Mouse (Mus musculus): ENCODE results near the gene Cyba. TPM values are rescaled to one million over a fixed set of nuclear protein-coding genes. Genes with fewer than 3 reads are reported as not detected.

Cyba gene
- polyA plus RNA-seq, 1 experiment from 2014 or later = 46.0 TPM

DNA sequence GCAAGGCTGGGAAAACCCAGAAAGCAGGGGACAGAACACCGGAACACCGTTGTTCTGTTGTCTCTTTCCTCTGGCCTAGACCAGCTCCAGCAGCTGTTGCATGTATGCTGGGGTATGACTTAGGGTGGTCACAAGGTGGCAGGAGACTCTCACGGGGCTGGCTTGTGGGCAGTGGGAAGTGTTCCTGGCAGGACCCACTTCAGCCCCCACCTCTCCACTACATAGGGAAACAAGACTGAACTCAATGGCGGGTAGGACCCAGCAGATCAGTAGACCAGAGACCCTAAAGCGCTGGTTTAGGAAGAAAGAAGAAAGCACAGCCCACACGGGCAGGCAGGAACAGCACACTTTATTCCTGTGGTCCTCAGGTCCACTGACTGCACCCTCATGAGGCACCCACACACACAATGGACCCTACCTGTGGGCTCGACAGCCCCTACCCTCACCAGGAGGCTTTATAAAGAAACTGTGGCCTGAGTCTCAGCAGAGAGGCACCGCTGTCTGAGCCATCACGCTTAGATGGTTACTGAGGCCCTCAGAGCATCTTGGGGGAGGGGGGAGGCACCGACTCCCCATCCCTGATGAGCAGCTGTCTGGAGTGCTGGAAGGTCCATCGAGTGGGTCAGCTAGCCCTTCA, 657 bp upstream of the Cyba start:
- Histone ChIP-seq H3K4me2 (peak overlapping the region; percentile 59), H3K4me3 (replicated peaks) (no peak overlapping the region)

GRCm38 (mm10) chr8:122431694-122432442, 862 bp downstream of the Cyba start:
- Histone ChIP-seq H3K9ac (replicated peaks) (peak overlapping the region; percentile 37; the same call in 1 of the 2 replicates), H3K27ac (replicated peaks) (peak overlapping the region; percentile 60; the same call in 1 of the 2 replicates), H3K9me3 (replicated peaks) (no peaks in the 10 kb centered on the region), H3K4me2 (peak overlapping the region; percentile 59), H3K4me3 (replicated peaks) (peak overlapping the region; percentile 37), H3K27me3 (replicated peaks) (no peaks in the 10 kb centered on the region), H3K4me1 (peaks cover 12% of the 10 kb centered on the region), H3K36me3 (peaks cover 26% of the 10 kb centered on the region)
- 38% methylated on average over 18 of the region's 18 CpGs for WGBS
- no peak for ATAC-seq (ENCODE audit: low FRiP score)

More for the DNA sequence above, 657 bp upstream of the Cyba start:
- peaks cover 12% of the 10 kb centered on the region for H3K4me1 ChIP-seq
- 0 out of 2 replicates have a peak overlapping the region, but pooled peaks have one; percentile 60 for H3K27ac ChIP-seq (replicated peaks)
- ATAC-seq (ENCODE audit: low FRiP score) = 0 out of 2 replicates have a peak, but pooled peaks have one; percentile 32
- H3K27me3 ChIP-seq (replicated peaks) = no peaks in the 10 kb centered on the region
- H3K9ac ChIP-seq (replicated peaks) = no peak overlapping the region
- no peaks in the 10 kb centered on the region for H3K9me3 ChIP-seq (replicated peaks)
- peaks cover 41% of the 10 kb centered on the region for H3K36me3 ChIP-seq
- 63% methylated on average over 11 of the region's 11 CpGs for WGBS

DNA sequence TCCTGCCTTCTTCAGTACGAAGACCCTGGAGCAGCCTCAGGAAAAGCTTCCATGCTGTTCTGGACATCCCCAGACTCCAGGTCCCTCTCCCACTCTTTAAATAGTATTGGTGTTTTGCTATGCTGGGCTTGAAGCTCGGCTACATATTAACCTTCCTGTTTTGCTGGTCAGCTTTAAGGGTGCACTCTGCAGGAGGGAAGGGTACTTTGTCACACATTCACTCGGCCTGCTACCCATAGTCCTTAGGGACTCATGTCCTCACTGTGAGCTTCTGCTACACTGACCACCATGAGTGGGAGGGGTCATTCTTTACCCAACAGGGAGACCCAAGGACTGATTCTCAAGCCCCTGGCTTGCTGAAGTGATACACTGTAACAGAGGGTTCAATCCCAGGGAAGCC, 2.1 kb downstream of the Cyba start:
- ATAC-seq (ENCODE audit: low FRiP score) = no peak
- Histone ChIP-seq H3K9ac (replicated peaks) (no peak overlapping the region), H3K4me1 (peaks cover 12% of the 10 kb centered on the region), H3K4me2 (no peak overlapping the region), H3K9me3 (replicated peaks) (no peaks in the 10 kb centered on the region), H3K36me3 (peaks cover 14% of the 10 kb centered on the region), H3K27ac (replicated peaks) (no peak overlapping the region), H3K27me3 (replicated peaks) (no peaks in the 10 kb centered on the region), H3K4me3 (replicated peaks) (no peak overlapping the region)
- 88% methylated on average over 3 of the region's 3 CpGs for WGBS

- no peak overlapping the region for H3K4me3 ChIP-seq (replicated peaks)
- peaks cover 9% of the 10 kb centered on the region for H3K36me3 ChIP-seq
- H3K27ac ChIP-seq (replicated peaks) = no peak overlapping the region
- peaks cover 12% of the 10 kb centered on the region for H3K4me1 ChIP-seq
- no peak overlapping the region for H3K4me2 ChIP-seq
- no peaks in the 10 kb centered on the region for H3K27me3 ChIP-seq (replicated peaks)
- no peaks in the 10 kb centered on the region for H3K9me3 ChIP-seq (replicated peaks)
- ATAC-seq (ENCODE audit: low FRiP score) = no peak
- no peak overlapping the region for H3K9ac ChIP-seq (replicated peaks)
- WGBS = 89% methylated on average over 10 of the region's 10 CpGs
Measured at GRCm38 (mm10) chr8:122430058-122430636, 2.6 kb downstream of the Cyba start.

DNA sequence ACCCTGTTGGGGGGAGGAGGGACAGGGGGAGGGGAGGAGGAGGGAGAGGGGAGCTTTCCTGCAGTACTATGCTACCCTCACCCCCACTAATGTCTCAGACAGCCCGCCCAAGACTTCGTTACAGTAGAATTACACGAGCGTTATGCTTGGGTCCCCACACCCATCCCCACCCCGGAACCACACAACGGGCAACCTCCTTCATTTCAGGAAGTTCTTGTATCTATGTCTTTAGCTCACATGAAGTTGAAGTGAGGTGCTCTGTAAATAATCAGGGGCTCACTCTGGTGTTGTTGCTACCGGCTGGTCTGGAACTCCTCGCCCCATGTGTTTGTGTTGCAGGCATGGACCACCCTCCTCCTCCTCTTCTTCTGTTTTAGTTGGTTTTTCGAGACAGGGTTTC, 4.6 kb downstream of the Cyba start:
- H3K4me1 ChIP-seq = peaks cover 12% of the 10 kb centered on the region
- no peak overlapping the region for H3K4me3 ChIP-seq (replicated peaks)
- no peaks in the 10 kb centered on the region for H3K9me3 ChIP-seq (replicated peaks)
- no peaks in the 10 kb centered on the region for H3K27me3 ChIP-seq (replicated peaks)
- no peaks in the 10 kb centered on the region; the same call in 1 of the 2 replicates for H3K36me3 ChIP-seq
- 94% methylated on average over 9 of the region's 9 CpGs for WGBS
- H3K4me2 ChIP-seq = no peak overlapping the region
- H3K9ac ChIP-seq (replicated peaks) = no peak overlapping the region
- ATAC-seq (ENCODE audit: low FRiP score) = no peak
- H3K27ac ChIP-seq (replicated peaks) = no peak overlapping the region

DNA sequence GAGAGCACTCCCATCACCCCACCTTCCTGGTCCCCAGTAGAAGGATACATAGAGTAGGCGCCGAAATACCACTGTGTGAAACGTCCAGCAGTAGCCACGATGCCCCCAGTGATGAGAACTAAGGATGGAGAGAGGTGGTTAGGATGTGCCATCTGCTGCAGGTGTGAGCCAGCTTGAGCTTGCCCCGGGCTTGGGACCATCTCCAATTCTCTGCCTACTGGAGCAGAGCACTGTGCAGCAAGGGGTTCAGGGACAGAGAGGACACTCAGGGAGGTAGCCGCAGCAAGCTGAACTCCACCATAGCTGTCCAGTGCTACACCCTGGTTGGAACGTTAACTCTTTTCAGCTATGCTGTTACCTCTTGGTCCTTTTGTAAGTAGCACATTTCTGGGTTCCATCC, 5.1 kb downstream of the Cyba start:
- ATAC-seq (ENCODE audit: low FRiP score) = no peak
- H3K4me3 ChIP-seq (replicated peaks) = no peak overlapping the region
- no peaks in the 10 kb centered on the region for H3K27me3 ChIP-seq (replicated peaks)
- H3K9ac ChIP-seq (replicated peaks) = no peak overlapping the region
- no peak overlapping the region for H3K27ac ChIP-seq (replicated peaks)
- H3K36me3 ChIP-seq = no peaks in the 10 kb centered on the region
- H3K4me1 ChIP-seq = peaks cover 9% of the 10 kb centered on the region
- no peak overlapping the region for H3K4me2 ChIP-seq
- H3K9me3 ChIP-seq (replicated peaks) = no peaks in the 10 kb centered on the region
- 93% methylated on average over 7 of the region's 7 CpGs for WGBS

DNA sequence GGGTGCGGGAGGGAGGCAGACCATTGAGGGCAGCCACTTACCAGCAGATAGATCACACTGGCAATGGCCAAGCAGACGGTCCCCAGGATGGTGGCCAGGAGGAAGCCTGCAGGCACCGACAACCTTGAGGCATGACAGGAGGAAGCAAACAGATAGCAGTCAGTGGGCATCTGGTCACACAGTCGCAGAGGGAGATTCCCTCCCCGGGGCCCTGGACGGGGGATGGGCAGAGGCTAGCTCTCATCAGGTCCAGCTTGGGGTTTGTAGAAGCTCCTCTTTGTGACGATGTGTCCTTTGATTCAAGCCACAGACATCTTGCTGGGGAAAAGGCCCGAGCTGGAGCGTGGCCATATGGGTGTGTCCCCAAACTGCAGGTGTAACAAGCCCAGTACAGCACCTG, 6.6 kb downstream of the Cyba start:
- ATAC-seq (ENCODE audit: low FRiP score) = no peak

DNA sequence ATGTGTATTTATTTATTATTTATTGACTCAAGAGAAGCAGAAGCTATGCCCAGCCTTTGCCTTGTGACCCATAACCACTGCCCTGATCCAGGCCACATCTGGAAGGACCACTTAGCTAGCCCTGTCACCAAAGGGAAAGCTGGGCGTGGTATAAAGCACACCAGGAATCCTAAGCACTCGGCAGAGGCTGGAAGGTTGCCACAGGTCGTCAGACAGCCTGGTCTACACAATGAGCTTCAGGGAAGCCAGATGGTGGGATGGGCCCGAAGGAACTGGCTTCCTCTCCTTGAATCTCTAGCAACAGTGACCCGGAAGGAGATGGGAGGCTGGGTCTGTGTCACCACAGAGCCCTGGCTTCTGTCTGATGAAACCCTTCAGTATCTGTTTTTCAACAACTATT, 9.1 kb downstream of the Cyba start:
- no peak overlapping the region for H3K4me2 ChIP-seq
- ATAC-seq (ENCODE audit: low FRiP score) = no peak
- 63% methylated on average over 5 of the region's 5 CpGs for WGBS
- no peak overlapping the region for H3K9ac ChIP-seq (replicated peaks)
- 0 out of 2 replicates have a peak, but pooled peaks cover 3% of the 10 kb centered on the region for H3K36me3 ChIP-seq
- no peaks in the 10 kb centered on the region for H3K4me1 ChIP-seq
- H3K27me3 ChIP-seq (replicated peaks) = no peaks in the 10 kb centered on the region
- H3K9me3 ChIP-seq (replicated peaks) = no peaks in the 10 kb centered on the region
- no peak overlapping the region for H3K27ac ChIP-seq (replicated peaks)
- no peak overlapping the region for H3K4me3 ChIP-seq (replicated peaks)

More for the DNA sequence above, 6.6 kb downstream of the Cyba start:
- Histone ChIP-seq H3K4me1 (no peaks in the 10 kb centered on the region), H3K27me3 (replicated peaks) (no peaks in the 10 kb centered on the region), H3K4me3 (replicated peaks) (no peak overlapping the region), H3K9ac (replicated peaks) (no peak overlapping the region), H3K9me3 (replicated peaks) (no peaks in the 10 kb centered on the region), H3K4me2 (no peak overlapping the region), H3K36me3 (no peaks in the 10 kb centered on the region), H3K27ac (replicated peaks) (no peak overlapping the region)
- 81% methylated on average over 9 of the region's 9 CpGs for WGBS

DNA sequence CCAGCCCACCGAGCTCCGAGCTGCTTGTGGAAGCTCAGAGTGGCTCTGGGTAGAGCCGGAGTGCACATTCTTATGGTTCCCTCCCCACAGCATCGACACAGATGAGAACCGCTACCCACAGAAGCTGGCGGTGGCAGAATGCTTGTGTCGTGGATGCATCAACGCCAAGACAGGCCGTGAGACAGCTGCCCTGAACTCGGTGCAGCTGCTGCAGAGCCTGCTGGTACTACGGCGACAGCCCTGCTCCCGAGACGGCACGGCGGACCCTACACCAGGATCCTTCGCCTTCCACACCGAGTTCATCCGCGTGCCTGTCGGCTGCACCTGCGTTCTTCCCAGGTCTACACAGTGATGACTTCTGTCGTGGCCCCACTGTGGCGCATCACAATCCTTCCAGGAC, 9.5 kb downstream of the Cyba start:
- Histone ChIP-seq H3K27me3 (replicated peaks) (no peaks in the 10 kb centered on the region), H3K27ac (replicated peaks) (no peak overlapping the region), H3K9me3 (replicated peaks) (no peaks in the 10 kb centered on the region), H3K4me1 (no peaks in the 10 kb centered on the region), H3K9ac (replicated peaks) (no peak overlapping the region), H3K4me3 (replicated peaks) (no peak overlapping the region), H3K36me3 (0 out of 2 replicates have a peak, but pooled peaks cover 7% of the 10 kb centered on the region), H3K4me2 (no peak overlapping the region)
- 89% methylated on average over 24 of the region's 24 CpGs for WGBS
- ATAC-seq (ENCODE audit: low FRiP score) = no peak

- Histone ChIP-seq H3K4me1 (no peaks in the 10 kb centered on the region), H3K4me2 (no peak within 1 kb of the TSS), H3K9ac (replicated peaks) (no peak within 1 kb of the TSS), H3K4me3 (replicated peaks) (no peak within 1 kb of the TSS), H3K9me3 (replicated peaks) (no peaks in the 10 kb centered on the region), H3K36me3 (peaks cover 21% of the 10 kb centered on the region), H3K27ac (replicated peaks) (no peak within 1 kb of the TSS), H3K27me3 (replicated peaks) (no peaks in the 10 kb centered on the region)
- no peak for ATAC-seq (ENCODE audit: low FRiP score)
- WGBS = 87% methylated on average over 14 of the region's 14 CpGs
Measured at GRCm38 (mm10) chr8:122421376-122422070, 11.2 kb downstream of the Cyba start, which contains the start of gene Il17c. TSS of gene Il17c (plus strand) at chr8:122422020.

GRCm38 (mm10) chr8:122419881-122420555, 12.7 kb downstream of the Cyba start:
- H3K36me3 ChIP-seq = peaks cover 36% of the 10 kb centered on the region
- H3K4me2 ChIP-seq = no peak overlapping the region
- H3K9me3 ChIP-seq (replicated peaks) = no peaks in the 10 kb centered on the region
- ATAC-seq (ENCODE audit: low FRiP score) = no peak
- no peak overlapping the region for H3K9ac ChIP-seq (replicated peaks)
- no peaks in the 10 kb centered on the region for H3K27me3 ChIP-seq (replicated peaks)
- H3K4me3 ChIP-seq (replicated peaks) = no peak overlapping the region
- WGBS = 65% methylated on average over 9 of the region's 9 CpGs
- no peaks in the 10 kb centered on the region for H3K4me1 ChIP-seq
- H3K27ac ChIP-seq (replicated peaks) = no peak overlapping the region

Data from neural tube, embryonic 15.5 days (tissue).